Mouse (Mus musculus): Measurements from ENCODE around the gene Polr1e.
"Not testable (repeated sequence)": the region's sequence is repeated elsewhere in the genome, so short reads cannot be mapped to it uniquely, and the experiment has no call there.

Gene Polr1e

GRCm38 (mm10) chr4:45005452-45005851 is 12.9 kb upstream of the Polr1e start:
- DNase-seq (ENCODE audit: low spot score) = no peak

DNA sequence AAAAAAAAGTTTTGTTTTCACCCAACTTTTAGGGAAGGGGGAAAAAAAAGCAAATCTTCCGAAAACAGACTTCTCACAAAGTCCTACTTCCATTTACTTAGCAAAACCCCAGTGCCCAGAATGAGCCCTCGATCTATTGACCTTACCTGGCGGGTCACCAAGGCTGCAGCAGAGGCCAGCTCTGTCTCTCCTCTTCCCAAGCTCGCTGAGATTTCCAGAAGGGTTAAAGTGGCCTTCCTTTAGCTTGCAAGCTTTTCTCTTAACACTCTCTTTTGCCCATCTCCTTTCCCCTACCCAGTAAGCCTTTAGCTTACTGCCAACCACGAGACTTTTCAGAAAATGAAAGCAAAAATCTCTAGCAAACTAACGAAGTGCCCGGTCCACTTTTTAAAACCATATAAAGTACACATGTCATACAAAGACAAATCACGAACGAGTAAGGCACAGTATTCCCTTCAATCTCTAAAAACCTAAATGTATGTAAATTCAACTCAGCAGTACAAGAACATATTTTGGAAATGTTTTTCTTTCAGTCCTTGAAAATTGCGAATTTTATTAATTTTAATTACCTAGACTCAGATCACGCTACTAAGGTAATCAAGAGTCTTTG is 7.5 kb upstream of the Polr1e start:
- DNase-seq (ENCODE audit: low spot score) = no peak

GRCm38 (mm10) chr4:45011581-45012104 is 6.7 kb upstream of the Polr1e start:
- no peak for DNase-seq (ENCODE audit: low spot score)

- DNase-seq (ENCODE audit: low spot score) = peak; percentile 98
These were observed 6.0 kb upstream of the Polr1e start, which contains the start of gene Zbtb5 for GRCm38 (mm10) chr4:45012105-45012975. Gene Zbtb5 (minus strand): TSS chr4:45012412.

DNA sequence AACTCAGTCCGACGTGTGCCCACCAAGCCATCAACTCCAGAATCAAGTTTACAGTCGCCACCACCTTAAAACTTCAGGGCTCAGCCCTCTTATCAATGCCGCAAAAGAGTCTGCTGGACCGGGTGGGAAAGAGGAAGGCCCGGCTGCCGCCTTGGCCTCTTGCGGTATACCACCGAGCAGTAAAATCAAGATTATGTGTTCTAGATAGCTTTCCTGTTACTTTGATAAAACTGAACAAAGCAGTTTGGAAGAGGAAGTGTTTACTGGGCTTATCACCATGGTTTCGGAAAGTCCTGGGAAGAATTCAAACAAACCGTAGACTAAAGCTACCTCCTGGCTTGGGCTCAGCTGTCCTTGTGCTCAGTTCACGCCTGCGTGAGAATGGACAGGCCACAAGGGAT is 5.4 kb upstream of the Polr1e start:
- DNase-seq (ENCODE audit: low spot score) = no peak

GRCm38 (mm10) chr4:45013537-45013936 is 4.8 kb upstream of the Polr1e start:
- DNase-seq (ENCODE audit: low spot score) = no peak

DNA sequence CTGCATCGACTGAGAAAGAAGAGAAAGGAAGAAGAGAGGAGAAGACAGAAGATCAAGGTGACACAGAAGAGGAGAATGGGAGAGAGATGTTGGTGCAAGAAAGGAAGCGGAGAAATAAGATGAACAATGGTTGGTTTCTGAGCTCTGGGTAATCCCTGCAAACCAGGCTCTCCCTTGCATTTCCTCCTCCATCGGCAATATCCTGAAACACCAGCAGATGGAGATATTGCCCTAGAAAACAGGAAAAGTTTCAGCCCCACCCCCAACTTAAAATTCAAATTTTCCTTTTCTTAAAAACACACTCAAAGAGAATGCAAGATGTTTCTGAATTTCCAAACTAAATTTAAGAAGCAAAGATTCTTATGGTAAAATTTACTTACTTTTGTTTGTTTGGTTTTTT is 2.8 kb upstream of the Polr1e start:
- DNase-seq (ENCODE audit: low spot score) = peak; percentile 68

GRCm38 (mm10) chr4:45019009-45019408 is 626 bp downstream of the Polr1e start:
- DNase-seq (ENCODE audit: low spot score) = no peak

DNA sequence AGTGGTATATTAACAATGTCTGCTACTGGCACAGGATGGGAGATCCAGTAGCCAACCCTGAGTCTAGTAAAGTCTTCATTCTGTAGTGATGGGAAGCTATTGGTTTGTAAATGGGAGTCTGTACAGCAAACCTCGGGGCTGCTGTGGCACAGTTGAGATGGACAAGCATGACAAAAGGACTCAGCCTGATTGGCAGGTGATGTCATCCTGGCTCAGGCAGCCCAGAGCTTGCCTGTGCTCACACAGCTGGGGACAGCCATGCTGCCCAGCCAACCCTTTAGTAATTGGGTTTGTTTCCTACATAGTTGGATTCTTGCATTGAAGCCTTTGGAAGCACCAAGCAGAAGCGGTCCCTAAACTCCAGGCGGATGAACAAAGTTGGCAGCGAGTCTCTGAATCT is 8.1 kb downstream of the Polr1e start:
- DNase-seq (ENCODE audit: low spot score) = no peak

GRCm38 (mm10) chr4:45032586-45032985 is 14.2 kb downstream of the Polr1e start:
- no peak for DNase-seq (ENCODE audit: low spot score)

GRCm38 (mm10) chr4:45034693-45035628 is 16.6 kb downstream of the Polr1e start:
- peak; percentile 85 for DNase-seq (ENCODE audit: low spot score)

GRCm38 (mm10) chr4:45036048-45036447 is 17.7 kb downstream of the Polr1e start:
- DNase-seq (ENCODE audit: low spot score) = no peak

- DNase-seq (ENCODE audit: low spot score) = no peak
These were observed 18.2 kb downstream of the Polr1e start for GRCm38 (mm10) chr4:45036571-45036970.

DNA sequence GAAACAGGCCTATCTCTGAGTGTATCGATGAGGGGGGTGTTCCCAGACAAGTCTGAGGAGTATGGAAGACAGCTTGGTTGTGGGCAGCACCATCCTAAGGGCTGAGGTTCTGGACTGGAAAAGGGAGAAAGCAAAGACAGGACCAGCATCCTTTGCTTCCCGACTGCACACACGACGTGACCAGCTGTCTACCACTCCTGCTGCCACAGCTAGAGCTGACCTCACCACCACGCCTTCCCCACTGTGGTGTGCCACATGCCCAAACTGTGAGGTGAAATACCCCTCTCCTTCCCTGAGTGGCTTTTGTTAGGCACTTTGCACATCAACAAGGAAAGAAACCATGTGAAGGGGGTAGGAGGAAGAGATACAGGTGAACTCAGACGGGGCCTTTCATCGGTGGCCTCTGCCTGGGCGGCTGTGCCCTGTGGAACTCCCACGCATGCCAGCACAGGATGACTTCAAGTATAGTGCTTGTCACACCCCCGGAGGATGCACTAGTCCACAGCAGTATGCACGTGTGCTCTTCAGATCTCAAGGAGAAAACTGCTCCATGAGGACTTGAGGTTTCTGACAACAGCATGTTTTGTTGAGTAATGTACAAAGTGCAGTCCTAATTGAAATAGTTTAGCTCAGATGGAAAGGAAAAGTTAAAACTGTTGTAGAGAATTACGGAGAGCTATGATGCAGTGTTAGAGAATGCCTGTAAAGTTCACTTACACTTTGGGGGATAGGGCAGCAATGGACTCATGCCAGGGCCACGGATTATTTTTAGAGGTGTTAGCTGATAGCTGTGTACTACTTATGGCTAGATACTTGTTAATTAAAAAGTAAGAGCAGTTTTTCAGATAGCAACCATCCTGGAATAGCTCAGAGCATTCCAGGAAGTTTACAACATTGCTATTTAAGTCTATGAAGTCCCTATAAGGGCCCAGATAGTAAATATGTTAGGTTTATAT is 19.4 kb downstream of the Polr1e start:
- DNase-seq (ENCODE audit: low spot score) = no peak

- not testable (repeated sequence) for DNase-seq (ENCODE audit: low spot score)
These were observed 20.5 kb downstream of the Polr1e start for GRCm38 (mm10) chr4:45038879-45039278.

GRCm38 (mm10) chr4:45039546-45039945 is 21.2 kb downstream of the Polr1e start:
- DNase-seq (ENCODE audit: low spot score) = not testable (repeated sequence)

DNA sequence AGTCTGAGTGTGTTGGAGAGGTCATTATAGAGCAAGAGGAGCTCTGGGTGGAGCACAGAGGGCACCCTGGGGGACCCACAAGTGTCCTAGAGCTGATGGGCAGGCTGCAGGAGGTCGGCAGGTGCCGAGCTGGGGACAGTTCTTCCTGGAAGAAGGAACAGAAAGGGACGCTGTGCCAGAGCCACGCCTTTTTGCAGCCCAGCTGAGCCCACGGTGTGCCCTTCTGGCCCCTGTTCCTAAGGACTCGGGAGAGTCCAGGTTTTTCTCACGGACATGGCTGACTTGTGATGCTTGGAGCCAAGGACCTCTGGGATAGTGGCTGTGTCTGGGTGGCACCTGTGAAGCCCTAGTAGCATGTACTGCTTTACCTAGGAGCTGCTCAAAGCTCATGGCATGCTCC is 22.4 kb downstream of the Polr1e start:
- DNase-seq (ENCODE audit: low spot score) = no peak

- no peak for DNase-seq (ENCODE audit: low spot score)
These were observed 28.3 kb downstream of the Polr1e start for GRCm38 (mm10) chr4:45046679-45047078.

GRCm38 (mm10) chr4:45047286-45047887 is 29.0 kb downstream of the Polr1e start:
- no peak for DNase-seq (ENCODE audit: low spot score)

GRCm38 (mm10) chr4:45047956-45048355 is 29.6 kb downstream of the Polr1e start:
- DNase-seq (ENCODE audit: low spot score) = no peak

Data from testis, postnatal 10 days (tissue).